Mouse (Mus musculus) kidney, adult 18-20 months (tissue): ENCODE data around the gene Irf8.
"Not testable (repeated sequence)": the region's sequence is repeated elsewhere in the genome, so short reads cannot be mapped to it uniquely, and the experiment has no call there.

Experiments
- DNase-seq: peaks from one replicate; pipeline ENCODE4 v3.0.0; 2021

Irf8 gene

GRCm38 (mm10) chr8:120724096-120724495 is 12.1 kb upstream of the Irf8 start:
- DNase-seq = not testable (repeated sequence)

DNA sequence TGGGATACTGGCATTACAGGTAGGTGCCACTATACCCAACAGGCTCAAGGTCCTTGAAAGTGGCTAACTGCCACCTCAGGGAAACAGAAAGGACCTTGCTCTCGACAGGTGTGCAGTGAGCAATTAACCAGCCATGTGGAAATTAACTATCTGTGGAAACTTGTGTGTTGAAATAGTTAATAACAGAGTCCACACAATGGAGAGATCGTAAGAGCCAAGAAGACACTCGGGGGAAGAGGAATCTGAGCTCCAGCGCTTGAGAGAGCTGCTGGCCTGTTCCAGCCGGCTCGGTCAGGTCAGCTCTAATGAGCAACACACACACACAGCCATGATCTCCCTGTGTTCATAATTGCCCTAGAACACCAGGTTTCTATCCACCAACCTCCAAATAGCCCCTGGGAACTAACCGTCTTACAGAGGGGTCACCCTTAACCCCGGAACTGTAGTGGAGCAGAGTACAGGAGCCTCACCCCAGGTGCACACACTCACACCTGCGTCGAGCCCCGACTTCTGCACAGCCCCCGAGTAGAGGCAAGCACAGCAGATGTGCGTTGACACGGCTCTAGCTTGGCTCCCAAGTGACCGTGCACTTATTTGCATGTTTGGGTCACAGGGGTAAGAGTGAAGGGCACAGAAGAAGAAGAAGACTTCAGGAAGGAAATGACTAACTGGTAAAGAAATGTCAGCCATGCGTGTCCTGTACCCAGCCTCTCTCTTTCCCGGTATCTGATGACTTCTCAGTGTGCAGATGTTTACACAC is 11.2 kb upstream of the Irf8 start:
- peak; percentile 44 for DNase-seq

- DNase-seq = no peak
Measured at GRCm38 (mm10) chr8:120725576-120725950, 10.6 kb upstream of the Irf8 start.

DNA sequence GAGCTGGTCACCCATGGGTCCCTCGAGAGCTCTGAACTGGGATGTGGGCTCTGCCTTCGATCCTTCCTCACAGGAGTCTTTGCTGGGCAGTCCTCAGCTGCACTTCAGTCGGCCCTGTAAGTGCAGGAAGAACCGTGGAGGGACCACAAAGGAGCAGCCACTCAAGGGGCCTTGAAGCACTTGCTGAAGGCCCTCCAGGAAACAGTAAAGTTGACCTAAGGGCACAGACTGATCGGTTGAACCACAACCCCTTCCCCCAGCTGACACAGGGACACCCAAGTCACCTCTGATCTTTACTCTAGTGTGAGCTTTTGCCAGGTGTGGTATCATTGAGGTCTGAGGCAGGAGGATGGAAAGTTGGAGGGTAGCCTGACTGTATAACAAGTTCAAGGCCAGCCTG is 10.1 kb upstream of the Irf8 start:
- DNase-seq = no peak

DNA sequence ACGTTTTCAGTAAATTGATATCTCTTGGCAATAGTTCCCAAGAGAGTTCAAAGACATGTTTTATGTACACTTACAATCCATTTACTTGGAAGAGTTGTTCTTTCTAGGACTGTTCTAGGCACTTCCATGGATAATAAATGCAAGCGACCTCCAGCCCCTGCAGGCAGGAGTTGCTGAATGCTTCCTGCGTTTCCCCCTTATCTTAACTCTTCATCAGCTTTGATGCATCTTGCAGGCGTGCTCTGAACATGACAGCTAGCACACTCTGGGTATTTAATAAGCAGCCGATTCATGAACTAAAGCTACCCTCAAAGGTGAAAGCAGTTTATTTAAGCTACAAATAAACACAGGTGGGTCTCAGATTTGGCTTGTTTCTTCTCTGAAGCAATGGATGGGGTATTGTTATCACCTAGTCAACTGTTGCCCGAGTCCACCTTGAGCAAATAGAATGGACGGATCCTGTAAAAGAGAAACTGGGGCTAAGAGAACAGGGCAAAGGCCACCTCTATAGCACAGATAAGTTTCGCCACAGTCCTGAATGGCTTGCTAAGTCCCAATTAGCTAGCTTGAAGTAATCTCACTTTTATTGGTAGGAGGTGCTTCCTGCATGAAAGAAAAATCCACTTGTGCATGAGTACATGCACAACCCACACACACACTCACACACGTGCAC is 7.5 kb upstream of the Irf8 start:
- DNase-seq = no peak

GRCm38 (mm10) chr8:120731582-120731981 is 4.6 kb upstream of the Irf8 start:
- no peak for DNase-seq

- peak; percentile 52 for DNase-seq
Measured at GRCm38 (mm10) chr8:120732068-120732467, 4.1 kb upstream of the Irf8 start.

DNA sequence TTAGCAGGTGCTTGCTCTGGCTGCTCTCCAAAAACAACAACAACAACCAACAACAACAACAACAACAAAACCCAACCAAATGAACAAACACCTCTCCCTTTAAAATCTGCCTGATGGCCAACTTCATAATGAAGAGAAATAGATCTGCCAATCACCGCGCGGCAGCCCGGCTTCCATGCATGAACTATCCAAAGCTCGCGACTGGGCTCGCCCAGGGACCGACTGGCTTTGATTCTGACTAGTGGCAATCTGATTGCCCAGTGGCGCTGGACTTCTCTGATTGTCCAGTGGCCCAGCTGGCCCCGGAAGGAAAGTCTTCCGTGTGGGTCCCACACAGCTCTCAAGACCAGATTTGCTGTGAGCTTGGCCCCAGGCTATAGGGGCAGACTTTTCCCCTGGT is 328 bp downstream of the Irf8 start:
- DNase-seq = no peak

- no peak for DNase-seq
Measured at GRCm38 (mm10) chr8:120737166-120737565, 1.0 kb downstream of the Irf8 start.

DNA sequence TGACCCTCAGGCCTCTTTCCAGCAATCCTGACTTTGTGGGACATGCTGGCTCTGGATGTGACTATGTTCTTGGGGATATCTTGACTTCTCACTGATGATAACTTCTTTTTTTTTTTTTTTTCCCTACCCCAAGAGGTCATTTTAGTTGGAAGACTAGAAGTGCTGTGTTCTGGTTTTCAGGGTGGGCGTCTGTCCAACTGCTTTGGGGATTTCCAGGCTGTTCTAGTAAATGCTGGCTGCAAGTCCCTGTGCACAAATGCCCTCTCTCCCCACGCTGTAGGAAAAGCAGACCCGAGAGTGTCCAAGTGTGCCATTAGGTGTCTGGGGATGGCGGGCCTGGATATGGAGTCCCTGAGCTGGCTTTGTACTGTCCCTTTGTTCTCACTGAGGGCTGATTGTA is 2.6 kb downstream of the Irf8 start:
- DNase-seq = no peak

DNA sequence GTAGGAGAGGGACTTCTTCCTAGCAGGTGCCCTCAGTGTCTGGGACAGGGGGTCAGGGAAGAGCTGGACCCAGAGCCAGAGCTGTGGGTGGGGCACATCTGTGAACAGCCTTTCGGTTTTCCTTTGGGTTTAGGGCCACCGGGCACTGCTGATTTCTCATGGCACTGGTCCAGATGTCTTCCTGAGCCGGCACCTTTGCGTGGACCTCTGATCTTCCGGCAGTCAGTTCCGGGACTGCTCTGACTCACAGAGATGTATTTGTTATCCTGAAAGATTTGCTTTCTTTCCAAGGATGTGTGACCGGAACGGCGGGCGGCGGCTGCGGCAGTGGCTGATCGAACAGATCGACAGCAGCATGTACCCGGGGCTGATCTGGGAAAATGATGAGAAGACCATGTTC is 3.4 kb downstream of the Irf8 start:
- DNase-seq = peak; percentile 33

GRCm38 (mm10) chr8:120740579-120740978 is 4.4 kb downstream of the Irf8 start:
- DNase-seq = no peak

DNA sequence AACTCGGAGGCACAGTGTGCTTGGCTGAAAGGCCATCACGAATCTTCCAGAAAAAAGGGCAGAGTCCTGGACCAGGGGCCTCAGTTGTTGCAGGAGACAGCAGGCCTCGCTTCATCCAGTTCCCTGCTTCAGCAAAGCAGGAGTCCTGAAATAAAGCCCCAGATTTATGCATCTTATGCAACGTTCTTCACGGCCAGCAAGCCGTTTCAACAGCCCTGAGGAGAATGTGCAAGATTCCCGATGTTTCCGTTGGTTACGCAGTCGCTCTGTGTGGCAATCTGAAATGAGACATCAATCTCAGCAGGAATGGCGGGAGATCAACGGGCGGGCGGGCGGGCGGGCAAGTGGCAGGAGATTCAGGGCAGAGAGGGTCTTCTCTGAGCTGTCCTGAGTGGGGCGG is 4.8 kb downstream of the Irf8 start:
- DNase-seq = no peak

DNA sequence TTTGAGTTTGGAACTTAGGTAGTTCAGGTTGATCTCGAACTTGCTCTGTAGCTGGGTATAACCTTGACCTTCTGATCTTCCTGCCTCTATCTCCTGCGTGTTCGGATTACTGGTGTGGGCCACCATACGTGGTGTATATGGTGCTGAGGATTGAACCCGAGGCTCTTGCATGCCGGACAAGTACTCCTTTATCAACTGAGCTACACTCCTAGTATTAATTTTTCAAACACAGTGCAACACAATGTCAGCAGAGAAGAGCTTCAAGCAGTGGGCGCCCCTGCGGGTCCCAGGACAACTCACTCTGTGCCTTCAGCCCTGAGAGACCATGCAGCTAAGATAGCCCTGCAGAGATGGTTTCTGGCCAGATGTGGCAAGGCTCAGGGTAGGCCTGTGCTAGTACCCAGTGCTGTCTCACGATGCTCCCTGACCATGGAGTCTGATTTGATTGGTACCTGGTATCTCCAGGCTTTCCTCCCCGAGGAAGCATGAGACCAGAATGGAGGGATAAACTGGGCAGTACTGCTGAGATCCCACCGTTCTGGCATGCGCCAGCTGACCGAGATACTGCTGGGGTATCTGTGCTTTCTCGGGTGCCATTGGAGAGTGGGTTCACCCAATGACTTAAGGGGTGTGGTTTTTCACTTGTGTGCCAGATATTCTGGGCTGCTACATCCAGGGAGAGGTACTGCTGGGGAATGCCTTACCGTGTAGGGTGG is 5.8 kb downstream of the Irf8 start:
- DNase-seq = no peak

GRCm38 (mm10) chr8:120743149-120743897 is 7.2 kb downstream of the Irf8 start:
- no peak for DNase-seq

DNA sequence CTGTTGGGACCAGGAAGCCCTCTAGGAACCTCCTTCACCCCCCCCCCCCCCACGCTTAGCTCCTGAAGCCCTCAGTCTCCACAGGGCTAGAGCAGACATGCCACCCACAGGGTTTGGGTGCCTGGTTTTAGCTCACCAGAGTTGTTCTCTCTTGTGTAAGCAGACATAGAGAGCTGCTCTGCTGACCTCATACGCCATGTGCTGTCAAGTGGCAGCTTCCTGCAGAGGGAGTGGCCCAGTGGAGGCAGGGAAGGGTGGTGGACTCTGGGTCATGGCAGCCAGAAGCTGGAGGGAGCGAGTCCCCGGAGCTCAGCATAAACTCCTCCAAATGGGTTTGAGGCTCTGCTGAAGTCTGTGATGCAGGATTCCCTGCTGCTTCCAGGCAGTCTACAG is 7.7 kb downstream of the Irf8 start:
- no peak for DNase-seq

GRCm38 (mm10) chr8:120744448-120744847 is 8.3 kb downstream of the Irf8 start:
- no peak for DNase-seq

- DNase-seq = no peak
Measured at GRCm38 (mm10) chr8:120745226-120745625, 9.1 kb downstream of the Irf8 start.

- no peak for DNase-seq
Measured at GRCm38 (mm10) chr8:120746007-120746701, 10.0 kb downstream of the Irf8 start.

DNA sequence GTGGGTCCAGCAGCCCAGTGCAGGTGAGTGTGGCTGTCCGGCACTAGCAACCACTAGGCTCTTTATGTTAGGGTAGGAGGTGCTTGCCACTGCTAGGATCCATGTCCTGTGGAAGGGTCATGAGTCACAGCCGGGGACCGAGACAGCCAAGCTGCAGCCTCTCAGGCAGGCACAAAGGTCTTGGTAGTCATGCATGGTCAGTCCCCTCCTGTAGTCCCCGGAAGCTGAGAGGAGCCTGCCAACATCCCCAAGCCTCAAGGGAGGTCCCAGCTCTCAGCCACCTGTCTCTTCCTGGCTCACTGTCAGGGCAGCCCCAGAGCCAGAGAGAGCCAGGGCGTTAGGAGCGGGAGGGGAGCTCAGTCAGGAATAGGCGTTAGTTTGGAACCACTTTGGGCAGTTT is 11.1 kb downstream of the Irf8 start:
- no peak for DNase-seq

GRCm38 (mm10) chr8:120750616-120751015 is 14.5 kb downstream of the Irf8 start:
- peak; percentile 47 for DNase-seq

DNA sequence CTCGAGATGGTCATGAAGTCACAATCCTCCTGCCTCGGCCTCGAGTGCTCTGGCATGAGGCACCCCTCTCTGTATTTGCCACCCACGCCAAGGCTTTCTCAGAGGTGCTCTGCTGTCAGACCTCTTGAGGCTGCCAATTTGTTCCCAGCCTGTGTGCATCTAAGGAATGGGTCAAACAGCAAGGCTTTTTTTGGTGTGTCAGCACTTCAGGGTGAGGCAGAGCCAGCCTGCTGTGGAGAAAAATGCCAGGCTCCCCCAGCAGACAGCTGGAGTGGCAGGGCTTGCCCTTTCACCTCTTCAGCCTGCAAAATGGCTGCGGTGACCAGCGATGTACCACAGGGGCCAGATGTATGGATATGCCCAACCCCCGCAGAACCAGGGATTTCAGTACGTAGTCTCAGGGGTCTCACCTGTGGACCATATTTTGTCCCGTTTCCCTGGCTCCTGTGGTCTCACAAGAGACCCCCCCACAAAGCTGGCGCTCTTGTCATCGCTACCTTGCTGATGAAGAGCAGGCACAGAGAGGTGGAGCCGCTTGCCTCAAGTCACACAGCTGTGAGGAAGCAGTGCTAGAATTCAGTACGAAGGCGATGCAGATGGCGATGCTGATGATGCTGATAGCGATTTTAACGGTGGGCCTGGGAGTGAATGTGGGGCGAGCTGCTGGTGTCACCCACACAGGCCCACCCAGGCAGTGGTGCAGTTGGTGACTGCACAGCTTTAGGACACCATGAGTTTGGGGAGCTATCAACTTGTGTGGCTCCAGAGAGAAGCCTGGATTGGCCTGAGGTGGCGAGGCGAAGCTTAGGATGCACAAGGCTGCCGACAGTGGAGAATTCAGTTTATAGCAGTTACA is 15.3 kb downstream of the Irf8 start:
- DNase-seq = no peak
